Mouse (Mus musculus) testis, adult 2 months (tissue): ENCODE results near the gene Cyth1.

Source experiments
- CTCF ChIP-seq: fragments of 200-500 bp; IDR thresholded peaks from 2 replicates; pipeline ENCODE4 v1.5.1; 2012; ENCODE audit warnings: low read depth, mild to moderate bottlenecking, inconsistent platforms, low read length, moderate library complexity; ENCODE audit not compliant: control insufficient read depth, insufficient read depth, insufficient replicate concordance
- POLR2A ChIP-seq: fragments of 200-500 bp; IDR thresholded peaks from 2 replicates; pipeline ENCODE4 v1.6.1; 2012; ENCODE audit warnings: low read depth, mild to moderate bottlenecking, inconsistent platforms, low read length, moderate library complexity; ENCODE audit not compliant: control insufficient read depth

DNA sequence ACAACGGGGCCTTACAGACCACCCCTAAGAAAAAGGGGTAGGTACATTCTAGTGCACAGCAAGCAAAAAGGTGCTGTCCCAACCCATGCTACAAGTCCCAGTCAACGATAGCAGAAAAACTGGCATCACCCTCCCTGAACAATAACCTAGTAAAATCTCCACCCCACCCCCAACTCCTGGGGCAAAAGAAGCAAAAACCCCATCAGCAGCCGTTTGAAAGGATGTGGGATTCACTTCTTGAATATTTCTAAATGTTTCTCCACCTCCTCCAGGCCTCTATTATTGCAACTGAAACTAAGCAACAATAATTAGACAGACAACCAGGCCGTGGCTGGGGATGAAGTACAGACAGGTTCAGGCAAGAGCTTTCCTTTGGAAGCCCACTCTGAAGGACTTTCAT is 8.0 kb downstream of the Cyth1 start:
- TF ChIP-seq CTCF, result no peak
- no peak for TF ChIP-seq POLR2A
